Mouse (Mus musculus) embryonic fibroblast, embryonic 13.5 days (primary cell): ENCODE results near the gene Fosl1.

ENCODE experiments used
- CTCF ChIP-seq: IDR thresholded peaks from 2 replicates; pipeline ENCODE4 v1.5.1; 2011; ENCODE audit warnings: mild to moderate bottlenecking, control low read depth, low read length, moderate library complexity, borderline replicate concordance; ENCODE audit not compliant: insufficient read depth
- POLR2A ChIP-seq: IDR thresholded peaks from 2 replicates; pipeline ENCODE4 v1.6.1; 2011; ENCODE audit warnings: low read depth, mild to moderate bottlenecking, control low read depth, low read length, moderate library complexity

DNA sequence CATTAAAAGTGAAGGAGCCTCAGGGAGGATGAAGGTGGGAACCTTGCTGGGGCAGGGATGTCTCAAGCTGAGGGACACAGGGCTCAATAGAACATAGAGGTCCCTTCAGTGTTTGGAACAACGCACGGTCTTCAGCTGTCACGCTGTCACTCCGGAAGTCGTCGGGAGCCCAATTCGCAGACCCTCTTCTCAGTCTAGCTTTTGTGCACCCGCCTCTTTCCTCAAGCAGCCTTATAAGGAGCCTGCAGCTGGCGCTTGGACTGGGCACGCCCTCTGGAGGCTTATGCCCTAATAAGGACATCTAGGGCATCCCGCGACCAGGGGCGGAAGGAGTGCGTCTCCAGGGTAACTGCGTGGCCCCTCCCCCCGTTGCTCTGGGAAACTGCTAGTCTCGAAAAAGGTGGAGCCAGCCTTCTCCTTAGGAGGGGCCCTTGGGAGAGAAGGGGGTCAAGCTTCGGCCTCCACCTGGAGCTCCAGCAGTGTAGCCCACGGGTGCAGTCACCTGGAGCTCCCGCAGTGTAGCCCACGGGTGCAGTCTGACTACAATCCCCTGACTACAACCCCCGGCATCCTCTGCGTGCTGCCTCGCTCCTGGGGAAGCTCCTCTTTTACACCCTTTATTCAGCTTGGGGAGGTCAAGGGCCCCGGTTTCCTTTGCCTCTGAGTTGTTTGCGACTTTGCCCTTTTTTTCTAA is 41.7 kb downstream of the Fosl1 start:
- TF ChIP-seq CTCF = no peak
- TF ChIP-seq POLR2A = peak; percentile 90
